Mouse (Mus musculus): ENCODE results near the gene Olfr312. TPM values are rescaled to one million over a fixed set of nuclear protein-coding genes. Genes with fewer than 3 reads are reported as not detected.

Gene Olfr312
- total RNA-seq, 2 experiments from 2014 or later = not detected

- no peak for DNase-seq (ENCODE audit: low spot score)
- intact Hi-C loops (cut with DNase I) = no loop called here
Measured at GRCm38 (mm10) chr11:58847636-58848035, 18.6 kb downstream of the Olfr312 start.

- intact Hi-C loops (cut with DNase I) = no loop called here
- no peak for DNase-seq (ENCODE audit: low spot score)
Measured at GRCm38 (mm10) chr11:58849731-58850130, 20.7 kb downstream of the Olfr312 start.

GRCm38 (mm10) chr11:58860744-58861143, 31.7 kb downstream of the Olfr312 start:
- DNase-seq (ENCODE audit: low spot score) = no peak
- intact Hi-C loops (cut with DNase I) = no loop called here

GRCm38 (mm10) chr11:58867039-58867953, 38.3 kb downstream of the Olfr312 start, which contains the start of gene 2810021J22Rik:
Gene 2810021J22Rik (plus strand): TSS chr11:58867216.
- intact Hi-C loops (cut with DNase I) = no loop called here
- DNase-seq (ENCODE audit: low spot score) = peak; percentile 56

DNA sequence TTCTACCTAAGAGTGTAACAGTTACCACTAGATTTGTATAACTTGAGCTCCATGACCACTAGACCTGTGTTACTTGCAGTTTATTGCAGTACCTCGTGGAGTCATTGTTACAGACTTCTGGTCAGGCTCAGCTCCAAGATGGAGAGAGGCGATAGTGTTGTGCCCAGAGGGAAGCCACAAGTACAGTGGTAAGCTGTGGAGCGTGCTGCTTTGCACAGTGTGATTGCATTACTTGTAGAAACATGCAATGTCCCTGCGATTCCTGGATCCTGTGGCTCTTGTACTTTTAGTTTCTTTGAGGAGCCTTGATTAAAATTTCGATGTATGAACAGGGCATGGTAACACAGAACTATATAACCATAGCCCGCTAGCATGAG, 38.9 kb downstream of the Olfr312 start:
- no peak for DNase-seq (ENCODE audit: low spot score)
- intact Hi-C loops (cut with DNase I) = no loop called here

- intact Hi-C loops (cut with DNase I) = no loop called here
- DNase-seq (ENCODE audit: low spot score) = no peak
Measured at GRCm38 (mm10) chr11:58870961-58871360, 41.9 kb downstream of the Olfr312 start.

DNA sequence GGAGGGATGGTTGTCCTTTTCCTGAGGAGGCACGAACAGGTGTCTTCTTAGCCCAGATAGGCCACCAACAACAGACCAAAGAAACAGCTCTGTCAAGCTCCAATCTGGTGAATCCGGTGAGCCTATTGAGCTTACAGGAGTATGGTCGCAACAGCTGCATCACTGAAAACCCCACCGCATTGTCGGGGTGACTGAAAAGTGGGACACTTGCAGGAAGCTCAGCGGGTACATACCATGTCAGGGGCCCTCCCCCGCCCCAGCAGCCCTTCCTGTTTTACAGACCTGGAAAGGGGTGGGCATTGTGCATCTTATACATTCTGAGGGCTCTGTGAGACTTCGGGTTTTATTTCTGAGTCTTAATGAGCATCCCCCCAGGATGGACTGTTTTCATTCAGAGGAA, 54.7 kb downstream of the Olfr312 start:
- no peak for DNase-seq (ENCODE audit: low spot score)
- intact Hi-C loops (cut with DNase I) = no loop called here

Other genes starting within 250 kb of the Olfr312 start
- gene Olfr324, start 234.1 kb upstream of the Olfr312 start, total RNA-seq (2021) = not detected
- 10 to 100 TPM in 1 of 2 experiments, 1 to 10 TPM in 1; 8.1 to 18.7 TPM for gene 2210407C18Rik, start 213.2 kb upstream of the Olfr312 start, total RNA-seq (2021)
- not detected for gene Olfr323, start 198.7 kb upstream of the Olfr312 start, total RNA-seq (2021)
- under 1 TPM in 1 of 2 experiments, not detected in 1; 0.10 TPM for gene Trim58, start 188.8 kb upstream of the Olfr312 start, total RNA-seq (2021)
- gene Olfr322, start 170.5 kb upstream of the Olfr312 start, total RNA-seq (2021) = not detected
- not detected for gene Olfr320, start 148.1 kb upstream of the Olfr312 start, total RNA-seq (2021)
- gene Olfr319, start 130.1 kb upstream of the Olfr312 start, total RNA-seq (2021) = not detected
- not detected for gene Olfr318, start 105.2 kb upstream of the Olfr312 start, total RNA-seq (2021)
- gene Olfr317, start 90.0 kb upstream of the Olfr312 start, total RNA-seq (2021) = not detected
- not detected for gene Olfr316, start 76.5 kb upstream of the Olfr312 start, total RNA-seq (2021)
- gene Olfr315, start 56.0 kb upstream of the Olfr312 start, total RNA-seq (2021) = not detected
- gene Olfr314, start 46.3 kb upstream of the Olfr312 start, total RNA-seq (2021) = not detected
- not detected for gene Fam183b, start 27.3 kb upstream of the Olfr312 start, total RNA-seq (2021)
- not detected for gene Olfr313, start 14.2 kb upstream of the Olfr312 start, total RNA-seq (2021)
- gene Olfr311, start 10.0 kb downstream of the Olfr312 start, total RNA-seq (2021) = not detected
- 1 to 10 TPM; 2.1 to 2.3 TPM for gene Gm12258, start 17.9 kb downstream of the Olfr312 start, total RNA-seq (2021)
- gene 2810021J22Rik, start 38.0 kb downstream of the Olfr312 start, total RNA-seq (2021) = 1 to 10 TPM; 1.4 to 2.3 TPM
- gene Zfp39, start 75.0 kb downstream of the Olfr312 start, total RNA-seq (2021) = 1 to 10 TPM; 3.4 to 4.1 TPM
- gene Btnl10, start 88.7 kb downstream of the Olfr312 start, total RNA-seq (2021) = not detected
- 100 to 1,000 TPM; 163 to 167 TPM for gene Rnf187, start 109.7 kb downstream of the Olfr312 start, total RNA-seq (2021)
- 1 to 10 TPM; 1.8 to 2.3 TPM for gene Hist3h2ba, start 119.7 kb downstream of the Olfr312 start, total RNA-seq (2021)
- 10 to 100 TPM; 17.1 to 21.3 TPM for gene Hist3h2a, start 125.4 kb downstream of the Olfr312 start, total RNA-seq (2021)
- under 1 TPM; 0.10 to 0.17 TPM for gene Trim17, start 125.4 kb downstream of the Olfr312 start, total RNA-seq (2021)
- gene Trim11, start 148.9 kb downstream of the Olfr312 start, total RNA-seq (2021) = 10 to 100 TPM; 14.8 to 15.5 TPM

Data from heart, postnatal 25 days (tissue).